Mouse (Mus musculus) inflammation-experienced regulatory T-cells, adult 6 months (primary cell): ENCODE measurements at regions not wholly inside any gene's neighbourhood (a gene's known extent, or its start where the extent isn't known, plus 50 kb on each side); places are given as distances from the start of the nearest gene placed in this dataset.

ENCODE experiments used
- ATAC-seq: one replicate; pipeline ENCODE4 v1.8.0; 2017

DNA sequence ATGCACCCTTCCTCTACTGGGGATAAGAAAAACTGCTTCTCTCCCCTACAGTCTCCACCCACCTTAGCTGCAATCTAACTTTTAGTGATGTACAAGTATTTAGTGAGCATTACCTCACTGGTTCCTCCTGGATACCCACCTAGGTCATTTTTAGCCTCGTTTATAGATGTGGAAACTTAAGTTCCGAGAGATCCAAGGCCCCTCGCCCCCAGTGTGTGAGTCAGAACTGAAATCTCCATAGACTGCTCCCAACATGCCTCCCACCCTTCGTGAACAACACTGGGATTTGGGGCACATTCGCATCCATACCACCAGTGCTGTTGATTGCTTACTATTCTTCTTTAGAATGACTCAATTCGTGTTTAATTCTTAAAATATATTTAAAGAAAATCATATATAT, 52.2 kb upstream of the Cdh5 start:
- no peak for ATAC-seq

DNA sequence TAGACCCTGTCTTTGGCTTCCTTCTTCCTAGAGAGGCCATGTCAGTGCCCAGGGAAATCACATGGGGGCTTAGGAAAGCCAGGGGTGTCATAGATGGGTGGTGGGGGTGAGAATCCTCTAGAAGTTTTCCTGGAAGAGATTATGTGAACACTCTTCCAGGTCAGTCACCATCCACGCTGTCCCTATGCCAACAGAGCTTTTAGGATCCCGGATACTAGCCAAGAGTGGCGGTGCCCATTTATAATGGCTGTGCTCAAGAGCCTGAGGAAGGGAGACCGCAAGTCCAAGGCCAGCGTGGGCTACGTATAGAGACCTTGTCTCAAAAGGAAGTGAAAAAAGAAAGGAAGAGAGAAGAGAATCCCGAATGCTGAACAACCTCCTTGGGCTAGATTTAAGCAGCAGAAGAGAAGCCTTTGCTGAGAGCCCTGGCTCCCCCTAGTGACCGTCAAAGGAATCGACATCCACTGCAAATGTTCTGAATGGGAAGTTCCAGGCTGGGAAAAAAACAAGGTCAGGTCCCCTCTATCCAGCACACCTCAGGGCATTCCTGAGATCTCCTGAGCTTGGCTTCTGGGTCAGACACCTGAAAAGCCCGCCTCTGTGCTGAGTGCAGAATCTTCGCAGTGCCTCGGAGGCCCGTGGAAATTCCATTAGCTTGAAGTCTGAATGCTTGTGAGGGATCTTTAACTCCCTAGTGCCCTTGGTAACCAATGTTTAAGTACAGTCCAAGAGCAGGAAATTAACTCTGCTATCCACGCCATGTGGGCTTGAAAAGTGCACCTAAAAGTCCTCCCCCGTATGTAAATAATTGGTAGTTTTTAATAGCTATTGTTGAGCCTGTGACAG, 50.5 kb upstream of the Cdh5 start:
- ATAC-seq, result no peak

DNA sequence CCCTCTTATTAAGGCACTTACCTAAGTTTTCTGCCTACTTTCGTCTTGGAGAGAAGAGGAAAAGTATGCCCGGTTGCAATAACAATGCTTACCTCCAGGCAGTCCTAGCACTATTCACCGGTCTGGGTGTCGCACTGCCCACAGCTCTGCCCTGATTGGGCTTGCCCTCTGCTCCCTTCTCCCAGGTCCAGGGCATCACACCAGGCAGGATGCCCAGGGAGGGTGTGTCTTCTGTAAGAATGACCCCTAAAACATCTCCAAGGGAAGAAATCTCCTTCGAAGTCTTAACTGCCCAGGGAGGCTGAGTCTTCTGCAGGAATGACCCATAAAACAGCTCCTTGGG, 49.9 kb upstream of the Cdh5 start:
- no peak for ATAC-seq
